Comparison of ENCODE assay signal across 10 mouse cellular contexts in genomic region chr12:17505620-17506074, GRCm38 (mm10). TPM values are rescaled to one million over a fixed set of nuclear protein-coding genes. Genes with fewer than 3 reads are reported as not detected.
DNase-seq lines count a peak whose midpoint lies in the region; ATAC-seq lines count a peak whose summit lies in the region.
"Had no signal": no experiment of that assay in that cellular context is flagged by ENCODE, and none has a peak within 500 bp of the region (broad histone marks: within the 10 kb centered on the region; RNA-seq: fewer than 3 reads in every experiment).

No protein-coding gene starts in this region.

- H3K4me1 ChIP-seq in intestine, embryonic 14.5 days (replicated peaks; ENCODE audit: control insufficient read depth, insufficient read depth, low read length): 0 out of 2 replicates have a peak, but pooled peaks cover 5% of the 10 kb centered on the region
- no peaks in the 10 kb centered on the region for H3K4me1 ChIP-seq in midbrain, embryonic 15.5 days
- 0 out of 2 replicates have a peak, but pooled peaks cover 5% of the 10 kb centered on the region for H3K4me1 ChIP-seq in kidney, embryonic 14.5 days (ENCODE audit: control insufficient read depth, insufficient read depth, low read length)
- H3K4me1 ChIP-seq: limb, embryonic 15.5 days; neural tube, embryonic 12.5 days had no signal

- intact Hi-C loops in left cerebral cortex, postnatal 4 days (cut with DNase I): no loop called here

- H3K9me3 ChIP-seq in intestine, embryonic 14.5 days (ENCODE audit: control insufficient read depth, low read length): no peaks in the 10 kb centered on the region
- H3K9me3 ChIP-seq in midbrain, embryonic 15.5 days: no peaks in the 10 kb centered on the region
- H3K9me3 ChIP-seq in kidney, embryonic 14.5 days (ENCODE audit: control insufficient read depth, low read length): no peaks in the 10 kb centered on the region
- H3K9me3 ChIP-seq: limb, embryonic 15.5 days; neural tube, embryonic 12.5 days had no signal

- H3K4me2 ChIP-seq in intestine, embryonic 14.5 days (ENCODE audit: low read length): no peak overlapping the region
- no peak overlapping the region for H3K4me2 ChIP-seq in midbrain, embryonic 15.5 days
- H3K4me2 ChIP-seq in kidney, embryonic 14.5 days (replicated peaks; ENCODE audit: low read depth, low read length): no peak overlapping the region
- H3K4me2 ChIP-seq: limb, embryonic 15.5 days; neural tube, embryonic 12.5 days had no signal

- 18% methylated on average over 2 of the region's 2 CpGs for WGBS in intestine, embryonic 14.5 days
- 27% methylated on average over 2 of the region's 2 CpGs for WGBS in midbrain, embryonic 15.5 days
- 36% methylated on average over 2 of the region's 2 CpGs for WGBS in kidney, embryonic 14.5 days

- no peak overlapping the region for H3K4me3 ChIP-seq in intestine, embryonic 14.5 days (ENCODE audit: low read depth, low read length)
- no peak overlapping the region for H3K4me3 ChIP-seq in midbrain, embryonic 15.5 days
- no peak overlapping the region for H3K4me3 ChIP-seq in kidney, embryonic 14.5 days (ENCODE audit: low read length)
- H3K4me3 ChIP-seq: limb, embryonic 15.5 days; neural tube, embryonic 12.5 days had no signal

- ATAC-seq in intestine, embryonic 14.5 days (replicated peaks; ENCODE audit: low FRiP score, low TSS enrichment, low read depth): no peak; the same call in 1 of the 2 replicates
- peak; percentile 50 for ATAC-seq in midbrain, embryonic 15.5 days (replicated peaks)
- no peak for ATAC-seq in kidney, embryonic 14.5 days (ENCODE audit: low FRiP score, low TSS enrichment)

- no peaks in the 10 kb centered on the region for H3K36me3 ChIP-seq in intestine, embryonic 14.5 days (ENCODE audit: control insufficient read depth, insufficient read depth, low read length)
- H3K36me3 ChIP-seq in midbrain, embryonic 15.5 days (replicated peaks): no peaks in the 10 kb centered on the region
- H3K36me3 ChIP-seq in kidney, embryonic 14.5 days (ENCODE audit: control insufficient read depth, insufficient read depth, low read length): no peaks in the 10 kb centered on the region
- H3K36me3 ChIP-seq: limb, embryonic 15.5 days; neural tube, embryonic 12.5 days had no signal

- H3K27ac ChIP-seq in intestine, embryonic 14.5 days (ENCODE audit: low read depth): no peak overlapping the region
- no peak overlapping the region for H3K27ac ChIP-seq in midbrain, embryonic 15.5 days
- H3K27ac ChIP-seq in kidney, embryonic 14.5 days (ENCODE audit: low read depth, low read length): no peak overlapping the region
- H3K27ac ChIP-seq: limb, embryonic 15.5 days; neural tube, embryonic 12.5 days had no signal

- no peaks in the 10 kb centered on the region for H3K27me3 ChIP-seq in intestine, embryonic 14.5 days (replicated peaks; ENCODE audit: control insufficient read depth, insufficient read depth, low read length)
- no peaks in the 10 kb centered on the region for H3K27me3 ChIP-seq in midbrain, embryonic 15.5 days (replicated peaks)
- no peaks in the 10 kb centered on the region for H3K27me3 ChIP-seq in kidney, embryonic 14.5 days (ENCODE audit: control insufficient read depth, insufficient read depth, low read length)
- H3K27me3 ChIP-seq: limb, embryonic 15.5 days; neural tube, embryonic 12.5 days had no signal

- peak; percentile 86 for DNase-seq in A20 (ENCODE audit: low read depth, low spot score)
- DNase-seq in CD4-positive helper T cell, adult 2 months (ENCODE audit: low read depth, low spot score): peak; percentile 45
- DNase-seq in intestine, embryonic 14.5 days (ENCODE audit: low spot score): peak; percentile 53
- DNase-seq in adrenal gland, adult 8-10 months: no peak
- no peak for DNase-seq in left cerebral cortex, postnatal 4 days
- DNase-seq in spleen, postnatal 4 days (ENCODE audit: low spot score in 2 of 2): no peak

- no peak overlapping the region for H3K9ac ChIP-seq in intestine, embryonic 14.5 days (ENCODE audit: low read length)
- H3K9ac ChIP-seq in midbrain, embryonic 15.5 days: no peak overlapping the region
- no peak overlapping the region for H3K9ac ChIP-seq in kidney, embryonic 14.5 days (ENCODE audit: low read depth, low read length)
- H3K9ac ChIP-seq: limb, embryonic 15.5 days; neural tube, embryonic 12.5 days had no signal

RNA-seq across cellular contexts. Expression of gene Odc1, which starts 38.9 kb away (rescaled TPM):
- 234 and 237 TPM in 2 replicates for polyA plus RNA-seq in intestine, embryonic 14.5 days (2014; fragmentation: Nextera tagmentation; extraction: Ambion mirVana)
- 138 and 148 TPM in 2 replicates for polyA plus RNA-seq in midbrain, embryonic 15.5 days (2015; fragmentation: Nextera tagmentation; extraction: Ambion mirVana)
- 100 to 1,000 TPM; 298 to 415 (median 329) TPM for total RNA-seq in adrenal gland, adult 8-10 months (2022)
- 100 to 1,000 TPM; 177 to 178 TPM for total RNA-seq in left cerebral cortex, postnatal 4 days (2021)
- 236 and 296 TPM in 2 replicates for polyA plus RNA-seq in kidney, embryonic 14.5 days (2014; fragmentation: Nextera tagmentation; extraction: Ambion mirVana)

Comparison
In these comparisons a context has a peak if more than half of its experiments do, and no peak if none do; other contexts are left out.
1. DNase-seq: peak in A20 (single experiment), CD4-positive helper T cell, adult 2 months (single experiment) and intestine, embryonic 14.5 days (single experiment); none in adrenal gland, adult 8-10 months (single experiment), left cerebral cortex, postnatal 4 days (single experiment) and spleen, postnatal 4 days (0 of 2).